Mouse (Mus musculus) neural tube, embryonic 11.5 days (tissue): ENCODE data around the gene Gng11. TPM values are rescaled to one million over a fixed set of nuclear protein-coding genes. Genes with fewer than 3 reads are reported as not detected.

Experiments
- ATAC-seq: fragments of 200-750 bp; cut with Nextera tagmentation; 2 replicates; pipeline ENCODE4 v1.8.0; 2017; ENCODE audit warnings: moderate number of reproducible peaks, mild to moderate bottlenecking, moderate TSS enrichment, moderate library complexity; ENCODE audit not compliant: insufficient read depth, low FRiP score, low TSS enrichment
- DNase-seq: peaks from one replicate; pipeline ENCODE4 v3.0.0-alpha.2; 2015; ENCODE audit warnings: low spot score
- H3K27ac ChIP-seq: fragments of 300-500 bp; sonication (generic); 2 replicates; pipeline ENCODE4 v1.5.1; 2014; ENCODE audit warnings: low read depth, mild to moderate bottlenecking, low read length
- H3K27me3 ChIP-seq: fragments of 300-500 bp; sonication (generic); 2 replicates; pipeline ENCODE4 v1.6.1; 2014; ENCODE audit warnings: mild to moderate bottlenecking, low read length, mixed read lengths; ENCODE audit not compliant: control insufficient read depth, insufficient read depth
- H3K36me3 ChIP-seq: fragments of 300-500 bp; sonication (generic); 2 replicates; pipeline ENCODE4 v1.6.1; 2014; ENCODE audit warnings: mild to moderate bottlenecking, low read length, moderate library complexity, mixed read lengths; ENCODE audit not compliant: control insufficient read depth, insufficient read depth
- H3K4me1 ChIP-seq: fragments of 300-500 bp; sonication (generic); 2 replicates; pipeline ENCODE4 v1.6.1; 2014; ENCODE audit warnings: low read length, mixed read lengths; ENCODE audit not compliant: control insufficient read depth, insufficient read depth
- H3K4me2 ChIP-seq: fragments of 300-500 bp; sonication (generic); 2 replicates; pipeline ENCODE4 v1.6.1; 2014; ENCODE audit warnings: low read depth, mild to moderate bottlenecking, moderate library complexity
- H3K4me3 ChIP-seq: fragments of 300-500 bp; sonication (generic); 2 replicates; pipeline ENCODE4 v1.5.1; 2014; ENCODE audit warnings: low read depth, low read length
- H3K9ac ChIP-seq: fragments of 300-500 bp; sonication (generic); 2 replicates; pipeline ENCODE4 v1.6.1; 2014; ENCODE audit warnings: mild to moderate bottlenecking, low read length
- H3K9me3 ChIP-seq: fragments of 300-500 bp; sonication (generic); 2 replicates; pipeline ENCODE4 v1.6.1; 2016; ENCODE audit warnings: low read length; ENCODE audit not compliant: control insufficient read depth
- WGBS: fragments of 180-500 bp; shearing (Covaris S2); extraction: QIAGEN DNeasy Blood & Tissue Kit; methylation state at CpG from one replicate; pipeline ENCODE4 v1.1.7; 2014; 5-methylcytosine and 5-hydroxymethylcytosine counted together
- polyA plus RNA-seq: library from polyadenylated mRNA; unstranded; fragments of >200 nt; fragmentation: Nextera tagmentation; extraction: Ambion mirVana; gene quantifications from 2 replicates; pipeline ENCODE4 v1.2.1, GENCODE M21; 2014

The Gng11 gene
- polyA plus RNA-seq, 1 experiment from 2014 or later: 36.1 TPM

- no peak for ATAC-seq
- no peaks in the 10 kb centered on the region for H3K36me3 ChIP-seq
- 96% methylated on average over 1 of the region's 1 CpGs for WGBS
- no peaks in the 10 kb centered on the region for H3K27me3 ChIP-seq
- no peak overlapping the region for H3K27ac ChIP-seq
- H3K4me3 ChIP-seq: no peak overlapping the region
- H3K4me1 ChIP-seq: no peaks in the 10 kb centered on the region
- H3K4me2 ChIP-seq: no peak overlapping the region
- no peak for DNase-seq
- no peak overlapping the region for H3K9ac ChIP-seq
- no peaks in the 10 kb centered on the region for H3K9me3 ChIP-seq
These were observed 38.1 kb downstream of the Gng11 start for GRCm38 (mm10) chr6:4041821-4042220.

DNA sequence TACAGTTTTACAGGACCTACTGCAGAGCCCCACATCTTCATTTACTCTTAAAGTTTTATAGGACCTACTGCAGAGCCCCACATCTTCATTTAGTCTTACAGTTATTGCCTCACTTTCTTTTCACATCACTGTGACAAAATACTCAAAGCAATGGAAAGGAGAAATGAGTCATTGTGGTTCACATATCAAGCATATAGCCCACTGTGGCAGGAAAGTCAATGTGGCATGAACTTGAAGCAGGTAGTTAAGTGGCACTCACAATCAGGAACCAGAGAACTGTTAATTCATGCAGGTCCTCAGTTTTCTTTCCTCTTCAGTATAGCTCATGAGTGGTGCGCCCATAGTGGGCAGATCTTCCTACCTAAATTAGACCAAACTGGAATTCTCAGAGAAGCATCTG, 43.5 kb downstream of the Gng11 start:
- H3K9ac ChIP-seq: no peak overlapping the region
- WGBS: 93% methylated on average over 1 of the region's 1 CpGs
- no peaks in the 10 kb centered on the region for H3K9me3 ChIP-seq
- no peak overlapping the region for H3K4me2 ChIP-seq
- H3K36me3 ChIP-seq: no peaks in the 10 kb centered on the region
- H3K27ac ChIP-seq: no peak overlapping the region
- no peaks in the 10 kb centered on the region for H3K27me3 ChIP-seq
- DNase-seq (no peak), ATAC-seq (no peak)
- no peaks in the 10 kb centered on the region for H3K4me1 ChIP-seq
- no peak overlapping the region for H3K4me3 ChIP-seq

GRCm38 (mm10) chr6:4052843-4053242, 49.1 kb downstream of the Gng11 start:
- ATAC-seq: no peak
- H3K36me3 ChIP-seq: no peaks in the 10 kb centered on the region
- no peak overlapping the region for H3K27ac ChIP-seq
- no peaks in the 10 kb centered on the region for H3K9me3 ChIP-seq
- WGBS: 62% methylated on average over 1 of the region's 1 CpGs
- DNase-seq: no peak
- no peaks in the 10 kb centered on the region for H3K27me3 ChIP-seq
- H3K4me2 ChIP-seq: no peak overlapping the region
- H3K4me1 ChIP-seq: no peaks in the 10 kb centered on the region
- no peak overlapping the region for H3K4me3 ChIP-seq
- no peak overlapping the region for H3K9ac ChIP-seq

DNA sequence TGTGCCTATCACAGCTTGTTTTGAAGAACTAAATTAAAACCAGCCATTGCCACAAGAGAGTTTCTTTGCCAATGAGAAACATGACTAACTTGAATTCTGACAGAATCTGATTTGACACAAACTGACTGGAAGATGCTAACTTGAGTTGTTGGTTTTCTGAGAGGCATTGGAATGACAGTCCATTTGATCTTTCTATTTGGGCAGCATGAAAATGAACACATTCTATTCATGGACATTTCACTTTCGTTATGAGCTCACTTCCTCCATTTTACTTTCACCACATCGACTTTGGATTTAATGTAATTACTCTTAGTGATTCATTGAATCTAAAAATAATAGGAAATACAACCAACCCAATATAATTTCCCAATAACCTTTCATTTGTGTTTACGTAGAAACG, 50.7 kb downstream of the Gng11 start:
- Histone ChIP-seq H3K9me3 (no peaks in the 10 kb centered on the region), H3K4me2 (no peak overlapping the region), H3K4me1 (no peaks in the 10 kb centered on the region), H3K27ac (no peak overlapping the region), H3K4me3 (no peak overlapping the region), H3K36me3 (no peaks in the 10 kb centered on the region), H3K27me3 (no peaks in the 10 kb centered on the region), H3K9ac (no peak overlapping the region)
- DNase-seq (no peak), ATAC-seq (no peak)
- WGBS: 92% methylated on average over 4 of the region's 4 CpGs

Other genes with a start within 250 kb of the Gng11 start
- 0.19 and 0.23 TPM in 2 replicates for gene Calcr, start 239.2 kb upstream of the Gng11 start, polyA plus RNA-seq
- gene Tfpi2, start 15.0 kb upstream of the Gng11 start, polyA plus RNA-seq: 0.15 and 0.74 TPM in 2 replicates
- not detected in 2 replicates for gene Gngt1, start 10.1 kb upstream of the Gng11 start, polyA plus RNA-seq
- 59.9 and 62.9 TPM in 2 replicates for gene Bet1, start 83.1 kb downstream of the Gng11 start, polyA plus RNA-seq